Mouse (Mus musculus): ENCODE results near the gene Astl. TPM values are rescaled to one million over a fixed set of nuclear protein-coding genes. Genes with fewer than 3 reads are reported as not detected.
A peak's percentile ranks its signal among the peaks of the same experiment; 100 is the strongest.

The Astl gene
- polyA plus RNA-seq, 1 experiment from 2014 or later = not detected

DNA sequence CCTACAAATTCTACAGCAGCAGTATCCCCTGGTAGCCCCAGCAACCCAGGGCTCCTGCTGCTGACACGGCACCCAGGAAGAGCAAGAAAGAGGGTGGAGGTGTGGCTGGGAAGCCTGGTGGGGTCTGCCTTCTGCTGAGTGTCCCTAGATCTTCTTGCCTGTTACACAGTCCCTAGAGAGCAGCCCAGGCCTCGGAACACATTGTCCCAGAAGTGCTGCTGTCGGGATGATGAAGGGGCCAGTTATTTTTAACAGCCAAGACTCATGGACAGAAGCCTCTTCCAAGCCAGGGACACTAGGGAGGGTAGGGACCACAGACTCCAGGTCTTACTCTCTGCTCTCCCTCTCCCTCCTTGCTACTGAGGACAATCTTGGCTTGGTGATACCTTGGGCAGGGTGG, 40.8 kb downstream of the Astl start:
- H3K4me1 ChIP-seq (replicated peaks; ENCODE audit: control insufficient read depth, insufficient read depth, low read length) = no peaks in the 10 kb centered on the region
- no peak for ATAC-seq (ENCODE audit: low FRiP score)
- H3K4me3 ChIP-seq (replicated peaks; ENCODE audit: low read length) = no peak overlapping the region
- no peak overlapping the region for H3K9ac ChIP-seq
- H3K27me3 ChIP-seq (ENCODE audit: control insufficient read depth, insufficient read depth, low read length) = no peaks in the 10 kb centered on the region
- H3K9me3 ChIP-seq (ENCODE audit: control insufficient read depth, low read length) = no peaks in the 10 kb centered on the region
- no peaks in the 10 kb centered on the region for H3K36me3 ChIP-seq (replicated peaks; ENCODE audit: control insufficient read depth, insufficient read depth)
- 76% methylated on average over 3 of the region's 3 CpGs for WGBS
- no peak overlapping the region for H3K27ac ChIP-seq
- H3K4me2 ChIP-seq (replicated peaks) = no peak overlapping the region
- DNase-seq (ENCODE audit: low spot score) = no peak

DNA sequence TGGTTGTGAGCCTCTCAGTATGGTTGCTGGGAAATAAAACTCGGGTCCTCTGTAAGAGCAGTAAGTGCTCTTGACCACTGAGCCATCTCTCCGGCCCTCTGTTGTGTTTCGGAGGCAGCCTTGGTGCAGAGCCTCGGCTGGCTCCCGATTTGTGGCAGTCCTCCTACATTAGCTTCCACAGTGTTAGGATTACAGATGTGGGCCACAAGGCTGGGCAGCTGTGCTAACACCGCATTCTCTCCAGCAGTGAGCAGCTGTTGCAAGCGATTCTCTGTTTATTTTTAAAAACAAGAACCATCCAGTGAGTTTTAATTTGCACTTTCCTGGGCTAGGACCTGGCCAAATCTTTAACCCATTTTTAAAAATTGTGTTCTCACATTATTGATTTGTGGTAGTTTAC, 45.4 kb downstream of the Astl start:
- Histone ChIP-seq H3K9ac (no peak overlapping the region), H3K4me3 (replicated peaks; ENCODE audit: low read length) (no peak overlapping the region), H3K4me2 (replicated peaks) (no peak overlapping the region), H3K36me3 (replicated peaks; ENCODE audit: control insufficient read depth, insufficient read depth) (no peaks in the 10 kb centered on the region), H3K27me3 (ENCODE audit: control insufficient read depth, insufficient read depth, low read length) (no peaks in the 10 kb centered on the region), H3K27ac (no peak overlapping the region), H3K9me3 (ENCODE audit: control insufficient read depth, low read length) (no peaks in the 10 kb centered on the region), H3K4me1 (replicated peaks; ENCODE audit: control insufficient read depth, insufficient read depth, low read length) (no peaks in the 10 kb centered on the region)
- ATAC-seq (ENCODE audit: low FRiP score) = no peak
- WGBS = 70% methylated on average over 7 of the region's 7 CpGs
- no peak for DNase-seq (ENCODE audit: low spot score)

DNA sequence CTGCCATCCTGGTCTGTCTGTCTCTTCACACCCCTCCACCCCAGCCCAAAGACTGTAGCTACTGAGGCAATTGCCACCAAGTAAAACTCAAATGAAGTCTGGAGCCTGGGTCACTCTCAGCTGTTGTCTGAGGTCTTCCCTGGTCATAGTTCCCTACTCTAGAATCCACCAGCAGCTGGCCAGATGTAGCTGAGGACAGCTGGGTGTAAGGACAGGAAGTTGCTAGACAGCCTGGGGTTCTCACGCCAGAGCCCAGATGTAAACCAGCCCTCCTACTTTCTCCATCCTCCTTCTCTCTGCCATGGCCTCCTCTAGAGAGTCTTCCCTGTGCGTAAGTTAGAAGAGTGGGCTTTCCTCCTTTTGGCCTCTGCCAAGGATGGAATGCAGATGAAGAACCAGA, 49.1 kb downstream of the Astl start:
- 87% methylated on average over 2 of the region's 2 CpGs for WGBS
- DNase-seq (ENCODE audit: low spot score) = no peak
- Histone ChIP-seq H3K4me2 (replicated peaks) (no peak overlapping the region), H3K36me3 (replicated peaks; ENCODE audit: control insufficient read depth, insufficient read depth) (no peaks in the 10 kb centered on the region), H3K27ac (no peak overlapping the region), H3K9ac (no peak overlapping the region), H3K9me3 (ENCODE audit: control insufficient read depth, low read length) (no peaks in the 10 kb centered on the region), H3K4me3 (replicated peaks; ENCODE audit: low read length) (no peak overlapping the region), H3K27me3 (ENCODE audit: control insufficient read depth, insufficient read depth, low read length) (no peaks in the 10 kb centered on the region), H3K4me1 (replicated peaks; ENCODE audit: control insufficient read depth, insufficient read depth, low read length) (no peaks in the 10 kb centered on the region)
- no peak for ATAC-seq (ENCODE audit: low FRiP score)

DNA sequence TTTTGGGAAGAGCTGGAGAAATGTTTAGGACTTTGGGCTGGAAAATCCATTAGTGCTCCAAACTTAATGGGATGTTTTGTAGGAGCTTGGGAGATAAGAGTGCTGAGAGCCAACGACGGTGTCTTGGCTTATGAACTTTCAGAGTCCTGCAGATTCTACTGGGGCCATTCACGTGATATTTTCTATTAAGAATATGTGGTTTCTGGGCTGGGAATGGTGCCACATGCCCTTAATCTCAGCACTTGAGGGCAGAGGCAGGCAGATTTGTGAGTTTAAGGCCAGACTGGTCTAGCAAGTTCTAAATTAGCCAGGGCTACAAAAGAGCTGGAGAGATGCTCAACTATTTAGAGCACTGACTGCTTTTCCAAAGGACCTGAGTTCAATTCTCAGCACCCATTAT, 51.9 kb downstream of the Astl start:
- DNase-seq (ENCODE audit: low spot score) (no peak), ATAC-seq (ENCODE audit: low FRiP score) (no peak)
- no peak overlapping the region for H3K4me3 ChIP-seq (replicated peaks; ENCODE audit: low read length)
- H3K9me3 ChIP-seq (ENCODE audit: control insufficient read depth, low read length) = no peaks in the 10 kb centered on the region
- H3K27ac ChIP-seq = no peak overlapping the region
- no peaks in the 10 kb centered on the region for H3K4me1 ChIP-seq (replicated peaks; ENCODE audit: control insufficient read depth, insufficient read depth, low read length)
- 88% methylated on average over 3 of the region's 3 CpGs for WGBS
- H3K27me3 ChIP-seq (ENCODE audit: control insufficient read depth, insufficient read depth, low read length) = no peaks in the 10 kb centered on the region
- no peak overlapping the region for H3K9ac ChIP-seq
- H3K4me2 ChIP-seq (replicated peaks) = no peak overlapping the region
- no peaks in the 10 kb centered on the region for H3K36me3 ChIP-seq (replicated peaks; ENCODE audit: control insufficient read depth, insufficient read depth)

DNA sequence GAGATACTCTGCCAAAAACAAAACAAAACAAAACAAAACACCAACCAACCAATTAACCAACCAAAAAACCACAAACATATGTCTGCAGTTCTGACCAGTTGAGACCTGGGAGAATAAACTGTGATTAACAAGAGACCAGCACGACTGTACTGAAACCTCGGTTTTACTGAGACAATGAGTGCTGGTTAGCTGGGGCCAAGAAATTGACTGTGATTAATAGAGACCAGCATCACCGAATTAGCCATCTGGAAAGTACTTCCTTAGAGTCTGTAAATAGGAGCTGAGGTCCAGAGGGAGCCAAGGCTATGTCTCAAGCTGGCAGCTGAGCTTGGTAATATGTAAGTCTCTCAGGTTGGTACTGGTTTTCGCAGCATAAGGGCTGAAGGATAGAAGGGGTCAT, 52.4 kb downstream of the Astl start:
- Histone ChIP-seq H3K9ac (no peak overlapping the region), H3K36me3 (replicated peaks; ENCODE audit: control insufficient read depth, insufficient read depth) (no peaks in the 10 kb centered on the region), H3K4me3 (replicated peaks; ENCODE audit: low read length) (no peak overlapping the region), H3K4me2 (replicated peaks) (no peak overlapping the region), H3K27ac (no peak overlapping the region), H3K9me3 (ENCODE audit: control insufficient read depth, low read length) (no peaks in the 10 kb centered on the region), H3K27me3 (ENCODE audit: control insufficient read depth, insufficient read depth, low read length) (no peaks in the 10 kb centered on the region), H3K4me1 (replicated peaks; ENCODE audit: control insufficient read depth, insufficient read depth, low read length) (no peaks in the 10 kb centered on the region)
- WGBS = 65% methylated on average over 4 of the region's 4 CpGs
- ATAC-seq (ENCODE audit: low FRiP score) (0 out of 2 replicates have a peak, but pooled peaks have one; percentile 37), DNase-seq (ENCODE audit: low spot score) (no peak)

DNA sequence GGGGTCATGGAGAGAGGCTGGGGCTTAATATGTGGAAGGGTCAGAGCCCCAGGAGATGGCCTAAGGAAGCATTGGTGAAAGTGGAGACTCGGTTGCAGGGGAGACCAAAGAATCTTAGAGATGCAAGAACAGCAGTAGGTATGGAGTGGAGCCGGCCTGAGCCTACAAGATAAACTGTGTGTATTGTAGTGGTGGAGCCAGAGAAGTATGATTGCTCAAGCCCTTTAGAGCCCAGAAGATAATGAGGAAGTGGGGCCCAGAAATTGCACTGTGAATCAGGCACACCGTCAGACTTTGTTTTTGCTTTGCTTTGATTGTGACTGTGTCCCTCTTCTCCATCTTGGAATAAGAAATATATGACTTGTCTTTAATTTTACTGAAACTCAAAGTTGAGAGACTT, 52.9 kb downstream of the Astl start:
- Histone ChIP-seq H3K27me3 (ENCODE audit: control insufficient read depth, insufficient read depth, low read length) (no peaks in the 10 kb centered on the region), H3K4me1 (replicated peaks; ENCODE audit: control insufficient read depth, insufficient read depth, low read length) (no peaks in the 10 kb centered on the region), H3K36me3 (replicated peaks; ENCODE audit: control insufficient read depth, insufficient read depth) (no peaks in the 10 kb centered on the region), H3K4me3 (replicated peaks; ENCODE audit: low read length) (no peak overlapping the region), H3K27ac (no peak overlapping the region), H3K9ac (no peak overlapping the region), H3K9me3 (ENCODE audit: control insufficient read depth, low read length) (no peaks in the 10 kb centered on the region), H3K4me2 (replicated peaks) (no peak overlapping the region)
- no peak for DNase-seq (ENCODE audit: low spot score)
- no peak for ATAC-seq (ENCODE audit: low FRiP score)
- 84% methylated on average over 3 of the region's 3 CpGs for WGBS

DNA sequence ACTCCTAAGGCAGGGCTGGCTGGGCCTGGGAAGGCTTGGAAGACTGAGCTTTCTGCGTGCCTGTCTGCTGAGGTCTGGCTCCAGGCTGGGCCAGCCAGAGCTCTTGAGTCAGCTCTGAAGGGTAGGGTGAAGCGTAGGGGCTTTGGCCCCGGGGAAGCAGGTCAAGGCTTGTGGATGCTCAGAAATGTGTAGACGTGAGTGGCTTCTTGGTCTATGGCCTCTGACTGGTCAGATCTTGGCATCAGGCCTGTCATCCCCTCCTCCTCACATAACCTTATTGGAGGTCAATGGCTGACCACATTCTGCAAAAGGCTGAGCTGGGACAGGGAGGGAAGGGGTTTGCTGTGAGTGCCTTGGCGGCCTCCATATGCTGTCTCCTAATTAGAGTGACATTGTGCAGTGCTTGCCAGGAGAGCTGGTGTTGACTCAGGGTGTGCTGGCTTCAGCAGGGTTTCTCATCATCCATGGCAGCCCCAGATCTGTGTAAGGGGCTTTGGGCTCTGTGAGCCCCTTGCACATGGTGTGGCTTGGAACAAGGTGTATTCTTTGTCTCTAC, 56.2 kb downstream of the Astl start:
- no peaks in the 10 kb centered on the region for H3K4me1 ChIP-seq (replicated peaks; ENCODE audit: control insufficient read depth, insufficient read depth, low read length)
- 87% methylated on average over 5 of the region's 5 CpGs for WGBS
- no peaks in the 10 kb centered on the region for H3K27me3 ChIP-seq (ENCODE audit: control insufficient read depth, insufficient read depth, low read length)
- H3K9ac ChIP-seq = no peak overlapping the region
- H3K4me3 ChIP-seq (replicated peaks; ENCODE audit: low read length) = no peak overlapping the region
- H3K4me2 ChIP-seq (replicated peaks) = no peak overlapping the region
- H3K27ac ChIP-seq = no peak overlapping the region
- no peak for DNase-seq (ENCODE audit: low spot score)
- no peaks in the 10 kb centered on the region for H3K36me3 ChIP-seq (replicated peaks; ENCODE audit: control insufficient read depth, insufficient read depth)
- H3K9me3 ChIP-seq (ENCODE audit: control insufficient read depth, low read length) = no peaks in the 10 kb centered on the region
- no peak for ATAC-seq (ENCODE audit: low FRiP score)

DNA sequence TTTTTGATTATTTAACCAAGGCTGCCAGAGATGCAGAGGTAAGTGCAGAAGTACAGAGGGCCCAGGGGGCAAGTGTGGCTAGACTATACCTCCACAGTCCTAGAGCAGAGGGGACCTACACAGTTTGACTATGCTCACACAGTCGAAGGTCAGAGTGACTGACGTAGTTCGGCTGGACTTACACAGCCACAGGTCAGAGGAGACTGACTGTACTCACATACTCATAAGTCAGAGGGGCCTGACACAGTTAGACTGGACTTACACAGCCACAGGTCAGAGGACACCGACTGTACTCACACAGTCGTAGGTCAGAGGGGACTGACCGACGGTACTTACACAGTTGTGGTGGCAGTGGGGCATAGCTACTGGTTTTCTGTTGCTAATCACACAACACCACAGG, 60.3 kb downstream of the Astl start:
- Histone ChIP-seq H3K9ac (no peak overlapping the region), H3K36me3 (replicated peaks; ENCODE audit: control insufficient read depth, insufficient read depth) (no peaks in the 10 kb centered on the region), H3K9me3 (ENCODE audit: control insufficient read depth, low read length) (no peaks in the 10 kb centered on the region), H3K4me3 (replicated peaks; ENCODE audit: low read length) (no peak overlapping the region), H3K4me1 (replicated peaks; ENCODE audit: control insufficient read depth, insufficient read depth, low read length) (no peaks in the 10 kb centered on the region), H3K27ac (no peak overlapping the region), H3K4me2 (replicated peaks) (no peak overlapping the region), H3K27me3 (ENCODE audit: control insufficient read depth, insufficient read depth, low read length) (no peaks in the 10 kb centered on the region)
- DNase-seq (ENCODE audit: low spot score) = no peak
- 93% methylated on average over 7 of the region's 7 CpGs for WGBS
- no peak for ATAC-seq (ENCODE audit: low FRiP score)

Data from hindbrain, embryonic 14.5 days (tissue).